Mouse (Mus musculus): ENCODE data around the gene Gm5741. TPM values are rescaled to one million over a fixed set of nuclear protein-coding genes. Genes with fewer than 3 reads are reported as not detected.

The Gm5741 gene
- total RNA-seq (2014; fragmentation: Nextera tagmentation), result not detected in 2 replicates
- 0.99 and 1.0 TPM in 2 replicates for total RNA-seq (2017)
- 0.89 and 1.8 TPM in 2 replicates for polyA plus RNA-seq (2012)

DNA sequence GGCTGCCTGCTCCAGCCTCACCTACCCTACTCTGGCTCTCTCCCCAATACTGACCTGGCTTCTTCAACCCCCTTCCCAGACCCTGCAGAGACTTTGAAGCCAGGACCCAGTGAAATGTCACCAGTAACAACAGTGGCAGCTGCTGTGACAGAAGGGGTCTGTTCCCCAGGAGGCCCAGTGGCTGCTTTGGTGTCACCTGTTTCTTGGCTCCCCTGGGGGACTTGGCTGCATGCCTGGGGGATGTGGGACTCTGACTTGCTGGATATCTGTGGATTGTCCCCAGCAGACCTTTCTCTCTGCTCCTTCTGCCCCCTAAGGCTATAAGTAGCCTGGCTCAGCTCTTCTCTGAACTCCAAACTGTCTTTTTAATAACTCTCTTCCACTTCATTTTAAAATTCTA lies at the start of gene Gm5741:
Gene Gm5741 (minus strand): TSS at position 1 of the 400 bp plus-strand sequence.
- DNase-seq (ENCODE audit: low spot score), result no peak
- Histone ChIP-seq H3K4me1 (ENCODE audit: insufficient read depth, low read depth, low read length) (peaks cover 21% of the 10 kb centered on the region), H3K4me3 (ENCODE audit: low read depth, low read length) (no peak within 1 kb of the TSS), H3K36me3 (replicated peaks) (peaks cover 65% of the 10 kb centered on the region), H3K9me3 (replicated peaks) (no peaks in the 10 kb centered on the region), H3K27me3 (ENCODE audit: insufficient read depth, low read length) (no peaks in the 10 kb centered on the region)
- no peak for ATAC-seq (ENCODE audit: extremely low read depth, insufficient number of reproducible peaks, low FRiP score, poor library complexity, severe bottlenecking)
- TF ChIP-seq GATA2 (IDR thresholded peaks at IDR 0.05; ENCODE audit: borderline replicate concordance, low read depth, low read length) (no peak), POLR2AphosphoS5 (IDR thresholded peaks at IDR 0.05; ENCODE audit: insufficient replicate concordance, low read depth, low read length) (no peak), GATA1 (IDR thresholded peaks at IDR 0.05; ENCODE audit: borderline replicate concordance, low read length) (no peak), TAL1 (conservative IDR thresholded peaks at IDR 0.05; ENCODE audit: low read depth, low read length) (no peak), CTCF (IDR thresholded peaks at IDR 0.05; ENCODE audit: low read depth, low read length) (no peak)

DNA sequence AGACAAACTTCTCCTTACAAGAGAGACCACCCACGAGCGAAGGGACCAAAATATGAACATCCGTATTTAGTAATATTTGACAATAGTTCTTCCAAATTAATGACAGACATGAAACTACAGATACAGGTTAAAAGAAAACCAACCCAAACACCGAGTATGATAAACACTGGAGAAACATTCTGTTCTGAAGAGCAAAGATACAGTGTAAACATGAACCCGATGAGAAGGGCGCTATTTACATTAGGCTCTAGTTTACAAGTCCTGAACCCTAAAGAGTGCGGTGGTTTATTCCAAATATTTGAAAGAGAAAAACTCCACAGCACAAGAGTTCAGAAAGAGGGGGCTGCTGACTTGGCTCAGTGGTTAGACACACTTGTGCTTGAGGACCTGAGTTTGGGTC lies 49.2 kb upstream of the Gm5741 start:
- no peaks in the 10 kb centered on the region for H3K9me3 ChIP-seq (replicated peaks)
- no peaks in the 10 kb centered on the region for H3K36me3 ChIP-seq (replicated peaks)
- no peak overlapping the region for H3K4me3 ChIP-seq (ENCODE audit: low read depth, low read length)
- TF ChIP-seq POLR2AphosphoS5 (IDR thresholded peaks at IDR 0.05; ENCODE audit: insufficient replicate concordance, low read depth, low read length) (no peak), TAL1 (conservative IDR thresholded peaks at IDR 0.05; ENCODE audit: low read depth, low read length) (no peak), CTCF (IDR thresholded peaks at IDR 0.05; ENCODE audit: low read depth, low read length) (no peak), GATA1 (IDR thresholded peaks at IDR 0.05; ENCODE audit: borderline replicate concordance, low read length) (no peak), GATA2 (IDR thresholded peaks at IDR 0.05; ENCODE audit: borderline replicate concordance, low read depth, low read length) (no peak)
- H3K4me1 ChIP-seq (ENCODE audit: insufficient read depth, low read depth, low read length), result no peaks in the 10 kb centered on the region
- DNase-seq (ENCODE audit: low spot score) (no peak), ATAC-seq (ENCODE audit: extremely low read depth, insufficient number of reproducible peaks, low FRiP score, poor library complexity, severe bottlenecking) (no peak)
- H3K27me3 ChIP-seq (ENCODE audit: insufficient read depth, low read length), result peaks cover 6% of the 10 kb centered on the region; the same call in 1 of the 2 replicates

DNA sequence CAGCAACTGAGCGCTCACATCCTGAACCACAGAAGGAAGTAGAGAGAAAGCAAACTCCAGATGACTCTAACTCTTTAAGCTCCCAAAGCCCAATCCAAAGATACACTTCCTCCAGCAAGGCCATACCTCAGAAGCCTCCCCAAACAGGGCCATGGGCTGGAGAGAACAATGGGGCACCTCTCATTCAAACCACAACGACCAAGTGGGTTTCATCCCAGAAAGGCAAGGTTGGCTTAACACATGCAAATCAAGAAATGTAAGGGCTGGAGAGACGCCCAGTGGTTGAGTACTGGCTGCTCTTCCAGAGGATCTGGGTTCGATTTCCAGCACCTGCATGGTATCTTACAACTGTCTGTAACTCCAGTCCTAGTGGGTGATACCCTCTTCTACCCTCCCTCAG lies 47.7 kb upstream of the Gm5741 start:
- ATAC-seq (ENCODE audit: extremely low read depth, insufficient number of reproducible peaks, low FRiP score, poor library complexity, severe bottlenecking) (no peak), DNase-seq (ENCODE audit: low spot score) (no peak)
- H3K9me3 ChIP-seq (replicated peaks), result no peaks in the 10 kb centered on the region
- H3K27me3 ChIP-seq (ENCODE audit: insufficient read depth, low read length), result peaks cover 6% of the 10 kb centered on the region; the same call in 1 of the 2 replicates
- no peaks in the 10 kb centered on the region for H3K4me1 ChIP-seq (ENCODE audit: insufficient read depth, low read depth, low read length)
- no peaks in the 10 kb centered on the region for H3K36me3 ChIP-seq (replicated peaks)
- no peak overlapping the region for H3K4me3 ChIP-seq (ENCODE audit: low read depth, low read length)
- no peak for TF ChIP-seq GATA2 (IDR thresholded peaks at IDR 0.05; ENCODE audit: borderline replicate concordance, low read depth, low read length)
- TF ChIP-seq TAL1 (conservative IDR thresholded peaks at IDR 0.05; ENCODE audit: low read depth, low read length), result no peak
- TF ChIP-seq CTCF (IDR thresholded peaks at IDR 0.05; ENCODE audit: low read depth, low read length), result no peak
- TF ChIP-seq GATA1 (IDR thresholded peaks at IDR 0.05; ENCODE audit: borderline replicate concordance, low read length), result no peak
- TF ChIP-seq POLR2AphosphoS5 (IDR thresholded peaks at IDR 0.05; ENCODE audit: insufficient replicate concordance, low read depth, low read length), result no peak

DNA sequence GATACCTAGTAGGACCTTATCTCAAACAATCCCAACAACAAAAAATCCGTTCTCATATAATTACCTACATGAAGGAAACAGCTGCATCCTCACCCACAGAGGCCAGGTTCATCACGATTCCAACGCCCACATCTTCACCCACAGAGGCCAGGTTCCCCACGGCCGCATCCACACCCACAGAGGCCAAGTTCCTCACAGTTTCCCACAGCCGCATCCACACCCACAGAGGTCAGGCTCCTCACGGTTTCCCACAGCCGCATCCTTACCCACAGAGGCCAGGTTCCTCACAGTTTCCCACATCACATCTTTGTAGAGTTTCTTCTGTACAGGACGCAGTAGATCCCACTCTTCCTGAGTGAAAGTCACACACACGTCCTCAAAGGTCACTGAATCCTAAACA lies 45.5 kb upstream of the Gm5741 start:
- Histone ChIP-seq H3K9me3 (replicated peaks) (no peaks in the 10 kb centered on the region), H3K4me1 (ENCODE audit: insufficient read depth, low read depth, low read length) (no peaks in the 10 kb centered on the region), H3K36me3 (replicated peaks) (no peaks in the 10 kb centered on the region), H3K27me3 (ENCODE audit: insufficient read depth, low read length) (peaks cover 8% of the 10 kb centered on the region), H3K4me3 (ENCODE audit: low read depth, low read length) (no peak overlapping the region)
- no peak for ATAC-seq (ENCODE audit: extremely low read depth, insufficient number of reproducible peaks, low FRiP score, poor library complexity, severe bottlenecking)
- no peak for TF ChIP-seq GATA1 (IDR thresholded peaks at IDR 0.05; ENCODE audit: borderline replicate concordance, low read length)
- TF ChIP-seq POLR2AphosphoS5 (IDR thresholded peaks at IDR 0.05; ENCODE audit: insufficient replicate concordance, low read depth, low read length), result no peak
- TF ChIP-seq TAL1 (conservative IDR thresholded peaks at IDR 0.05; ENCODE audit: low read depth, low read length), result no peak
- TF ChIP-seq CTCF (IDR thresholded peaks at IDR 0.05; ENCODE audit: low read depth, low read length), result no peak
- no peak for TF ChIP-seq GATA2 (IDR thresholded peaks at IDR 0.05; ENCODE audit: borderline replicate concordance, low read depth, low read length)
- no peak for DNase-seq (ENCODE audit: low spot score)

GRCm38 (mm10) chr8:85100076-85100665 lies 32.4 kb upstream of the Gm5741 start:
- ATAC-seq (ENCODE audit: extremely low read depth, insufficient number of reproducible peaks, low FRiP score, poor library complexity, severe bottlenecking) (no peak), DNase-seq (ENCODE audit: low spot score) (no peak)
- Histone ChIP-seq H3K9me3 (replicated peaks) (no peaks in the 10 kb centered on the region), H3K4me3 (ENCODE audit: low read depth, low read length) (no peak overlapping the region), H3K36me3 (replicated peaks) (peaks cover 44% of the 10 kb centered on the region), H3K4me1 (ENCODE audit: insufficient read depth, low read depth, low read length) (peaks cover 7% of the 10 kb centered on the region; the same call in 1 of the 2 replicates), H3K27me3 (ENCODE audit: insufficient read depth, low read length) (no peaks in the 10 kb centered on the region)
- no peak for TF ChIP-seq POLR2AphosphoS5 (IDR thresholded peaks at IDR 0.05; ENCODE audit: insufficient replicate concordance, low read depth, low read length)
- no peak for TF ChIP-seq TAL1 (conservative IDR thresholded peaks at IDR 0.05; ENCODE audit: low read depth, low read length)
- no peak for TF ChIP-seq CTCF (IDR thresholded peaks at IDR 0.05; ENCODE audit: low read depth, low read length)
- no peak for TF ChIP-seq GATA1 (IDR thresholded peaks at IDR 0.05; ENCODE audit: borderline replicate concordance, low read length)
- TF ChIP-seq GATA2 (IDR thresholded peaks at IDR 0.05; ENCODE audit: borderline replicate concordance, low read depth, low read length), result no peak

DNA sequence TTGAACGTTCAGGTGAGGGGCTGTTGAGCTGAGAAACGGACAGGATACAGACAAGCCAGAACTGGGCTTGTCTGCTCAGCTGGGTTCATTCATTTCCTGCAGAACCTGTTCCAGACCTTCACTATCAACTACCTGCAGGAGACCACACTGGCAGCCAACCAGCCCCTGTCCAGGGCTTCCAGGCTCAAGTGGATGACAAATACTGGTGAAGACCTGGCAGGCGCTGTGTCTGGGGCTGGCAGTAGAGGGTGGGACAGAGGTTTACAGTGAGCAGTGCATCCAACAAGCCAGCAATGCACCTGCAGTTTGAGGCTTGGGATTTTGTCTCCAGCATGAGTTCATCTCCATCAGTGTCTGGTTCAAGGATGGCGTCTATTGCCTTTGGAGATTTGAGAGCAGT lies 29.1 kb upstream of the Gm5741 start:
- Histone ChIP-seq H3K36me3 (replicated peaks) (peaks cover 77% of the 10 kb centered on the region), H3K27me3 (ENCODE audit: insufficient read depth, low read length) (no peaks in the 10 kb centered on the region), H3K4me3 (ENCODE audit: low read depth, low read length) (no peak overlapping the region), H3K9me3 (replicated peaks) (no peaks in the 10 kb centered on the region), H3K4me1 (ENCODE audit: insufficient read depth, low read depth, low read length) (peaks cover 7% of the 10 kb centered on the region; the same call in 1 of the 2 replicates)
- TF ChIP-seq TAL1 (conservative IDR thresholded peaks at IDR 0.05; ENCODE audit: low read depth, low read length), result no peak
- ATAC-seq (ENCODE audit: extremely low read depth, insufficient number of reproducible peaks, low FRiP score, poor library complexity, severe bottlenecking) (no peak), DNase-seq (ENCODE audit: low spot score) (no peak)

Measured in G1E (cell line).